Mouse (Mus musculus) cerebellum, adult 2 months (tissue): ENCODE measurements around the gene Arhgap24. TPM values are rescaled to one million over a fixed set of nuclear protein-coding genes. Genes with fewer than 3 reads are reported as not detected.

Experiments
- DNase-seq, 2 experiments: peaks; one replicate each; pipeline ENCODE4 v3.0.0; 2021
- H3K27ac ChIP-seq: fragments of 200-500 bp; 2 replicates; pipeline ENCODE4 v1.5.1; 2012; ENCODE audit warnings: low read length, control low read depth, inconsistent platforms; ENCODE audit not compliant: insufficient read depth
- H3K27me3 ChIP-seq: fragments of 200-500 bp; 2 replicates; pipeline ENCODE4 v1.6.1; 2012; ENCODE audit warnings: inconsistent platforms, mild to moderate bottlenecking, low read length, moderate library complexity; ENCODE audit not compliant: control insufficient read depth, insufficient read depth
- H3K4me1 ChIP-seq: fragments of 200-500 bp; 2 replicates; pipeline ENCODE4 v1.6.1; 2011; ENCODE audit warnings: low read length; ENCODE audit not compliant: control insufficient read depth, insufficient read depth
- H3K4me3 ChIP-seq: fragments of 200-500 bp; replicated peaks from 2 replicates; pipeline ENCODE3; 2011; ENCODE audit warnings: mild to moderate bottlenecking, low read depth, low read length, control low read depth; ENCODE audit not compliant: insufficient read depth
- CTCF ChIP-seq: fragments of 200-500 bp; IDR thresholded peaks from 2 replicates; pipeline ENCODE4 v1.5.1; 2011; ENCODE audit warnings: low read depth, mild to moderate bottlenecking, control low read depth, low read length, moderate library complexity, borderline replicate concordance; ENCODE audit not compliant: insufficient read depth
- POLR2A ChIP-seq: fragments of 200-500 bp; IDR thresholded peaks from 2 replicates; pipeline ENCODE4 v1.6.1; 2011; ENCODE audit warnings: low read length, control low read depth, borderline replicate concordance; ENCODE audit not compliant: insufficient read depth
- WGBS: fragments of 180-500 bp; shearing (Covaris S2); methylation state at CpG from one replicate; pipeline ENCODE4 v1.1.7; 2018; 5-methylcytosine and 5-hydroxymethylcytosine counted together
- polyA plus RNA-seq: library from polyadenylated mRNA; depleted of rRNA; stranded (reverse); fragments of >200 nt; gene quantifications from 2 replicates; pipeline ENCODE4 v1.2.3, GENCODE M21; 2012

The Arhgap24 gene
- polyA plus RNA-seq, 1 experiment: 11.3 TPM

DNA sequence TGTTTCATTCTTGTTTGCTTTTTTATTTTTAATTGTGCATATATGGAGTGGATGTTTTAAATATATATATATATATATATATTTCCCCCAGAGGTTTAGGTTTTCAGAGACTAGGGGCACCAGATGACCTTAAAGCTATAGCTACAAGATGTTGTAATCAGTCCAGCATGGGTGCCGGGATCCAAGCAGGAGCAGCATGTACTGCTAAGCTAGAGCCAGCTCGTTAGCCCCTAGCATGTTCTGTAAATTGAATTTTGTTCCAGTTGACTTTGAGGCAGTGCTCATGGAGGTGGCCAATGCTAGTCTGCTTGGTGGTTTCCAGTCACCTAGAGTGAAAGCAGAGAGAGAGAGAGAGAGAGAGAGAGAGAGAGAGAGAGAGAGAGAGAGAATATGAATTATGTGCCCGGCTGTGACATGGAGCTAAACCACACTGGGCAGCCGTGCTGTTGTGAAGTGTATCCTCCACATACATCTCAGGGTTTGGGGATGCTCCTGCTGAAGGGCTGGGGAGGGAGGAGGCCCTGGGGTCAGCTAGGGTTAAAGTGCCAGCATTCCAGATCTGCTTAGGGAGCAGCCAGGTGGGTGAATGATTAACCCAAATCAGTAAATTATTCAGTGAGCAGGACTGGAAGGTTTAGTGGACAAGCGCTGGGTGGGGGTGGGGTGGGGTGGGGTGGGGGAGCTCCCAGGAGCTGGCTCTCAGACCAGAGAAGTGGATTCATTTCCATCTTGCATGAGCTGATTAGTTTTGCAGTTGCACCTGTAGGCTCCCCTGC is 362.9 kb downstream of the Arhgap24 start:
- no peak for DNase-seq
- no peak overlapping the region for H3K27ac ChIP-seq
- WGBS: 60% methylated on average over 5 of the region's 5 CpGs
- no peaks in the 10 kb centered on the region for H3K4me1 ChIP-seq
- TF ChIP-seq CTCF (no peak), POLR2A (no peak)
- H3K27me3 ChIP-seq: no peaks in the 10 kb centered on the region
- no peak overlapping the region for H3K4me3 ChIP-seq

DNA sequence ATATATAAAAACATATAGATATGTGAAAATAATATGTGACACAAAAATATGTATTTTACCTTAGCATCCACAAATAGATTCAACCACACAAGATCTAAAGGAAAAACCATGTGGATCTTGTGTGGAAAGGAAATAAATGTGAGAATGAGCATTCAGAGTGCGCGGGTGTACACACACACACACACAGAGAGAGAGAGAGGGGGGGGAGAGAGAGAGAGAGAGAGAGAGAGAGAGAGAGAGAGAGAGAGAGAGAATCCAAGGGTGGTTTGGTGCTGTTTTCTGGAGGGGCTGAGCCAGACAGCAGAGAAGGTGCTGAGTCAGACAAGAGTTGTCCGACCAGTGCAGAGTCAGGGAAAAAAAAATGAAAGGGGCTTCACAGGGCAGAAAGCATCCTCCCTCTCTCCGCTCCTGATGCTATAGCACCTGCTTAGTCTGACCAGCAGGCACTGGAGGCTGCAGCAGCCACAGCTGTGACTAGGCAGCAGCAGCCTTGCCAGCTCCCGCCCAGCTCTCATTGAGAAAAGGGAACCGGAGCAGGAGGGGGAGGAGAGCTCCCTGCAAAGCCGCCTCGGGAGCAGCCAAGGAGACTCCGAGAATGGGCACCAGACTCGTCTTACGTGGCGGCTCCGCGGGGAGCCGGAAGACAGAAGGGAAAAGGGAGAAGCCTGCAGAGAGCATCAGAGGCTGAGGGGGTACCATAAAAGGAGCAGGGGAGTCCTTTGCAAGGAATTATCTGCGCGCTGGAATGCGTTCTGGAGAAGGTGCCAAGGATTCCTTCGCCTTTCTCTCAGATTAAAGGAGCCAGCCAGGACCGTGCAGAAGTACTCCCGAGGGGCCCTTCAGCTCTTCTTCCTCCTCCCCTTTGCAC is 363.8 kb downstream of the Arhgap24 start:
- DNase-seq: peak; percentile 51 to 55
- WGBS: 5% methylated on average over 21 of the region's 21 CpGs
- peak overlapping the region; percentile 60 for H3K4me3 ChIP-seq
- TF ChIP-seq POLR2A: no peak
- TF ChIP-seq CTCF: no peak
- no peak overlapping the region for H3K27ac ChIP-seq
- no peaks in the 10 kb centered on the region for H3K27me3 ChIP-seq
- no peaks in the 10 kb centered on the region for H3K4me1 ChIP-seq

DNA sequence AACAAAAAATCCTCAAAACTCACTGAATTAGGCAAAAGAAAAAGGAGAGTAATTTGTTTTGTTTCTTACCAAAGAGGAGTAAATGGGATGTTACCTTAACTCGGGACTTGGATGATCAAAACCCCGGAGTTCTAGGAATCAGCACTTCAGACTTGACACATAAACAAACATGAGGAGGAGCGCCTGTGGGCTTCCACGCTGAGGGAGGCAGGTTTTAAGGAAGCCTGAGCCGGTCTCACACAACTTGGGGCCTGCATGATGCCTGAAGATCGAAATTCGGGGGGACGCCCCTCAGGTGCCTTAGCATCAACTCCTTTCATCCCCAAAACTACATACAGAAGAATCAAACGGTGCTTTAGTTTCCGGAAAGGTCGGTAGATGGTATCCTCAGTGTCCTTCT is 364.6 kb downstream of the Arhgap24 start:
- no peak overlapping the region for H3K27ac ChIP-seq
- DNase-seq: no peak
- TF ChIP-seq POLR2A: no peak
- no peak for TF ChIP-seq CTCF
- H3K4me3 ChIP-seq: no peak overlapping the region
- no peaks in the 10 kb centered on the region for H3K27me3 ChIP-seq
- no peaks in the 10 kb centered on the region for H3K4me1 ChIP-seq
- WGBS: 45% methylated on average over 11 of the region's 11 CpGs

DNA sequence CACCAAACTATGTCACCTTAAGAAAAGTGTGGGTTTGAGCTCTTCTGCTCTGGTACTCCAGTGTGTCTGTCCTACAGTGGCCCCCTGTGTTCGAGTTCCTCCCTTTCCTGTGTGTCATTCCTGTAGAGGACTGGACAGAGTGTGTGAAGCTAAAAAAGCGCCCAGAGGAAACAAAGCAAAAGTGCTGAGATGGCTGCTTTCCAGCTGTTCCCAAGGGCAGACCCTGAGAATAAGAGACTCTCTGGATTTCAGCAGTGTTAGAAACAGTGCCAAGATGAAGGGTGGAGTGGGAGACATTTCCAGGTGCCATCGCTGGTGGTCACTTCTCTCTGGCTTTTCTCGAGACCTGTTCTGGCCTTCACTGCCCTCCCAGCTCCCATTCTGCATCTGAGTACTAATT is 366.7 kb downstream of the Arhgap24 start:
- Histone ChIP-seq H3K27ac (no peak overlapping the region), H3K4me1 (no peaks in the 10 kb centered on the region), H3K4me3 (no peak overlapping the region), H3K27me3 (no peaks in the 10 kb centered on the region)
- TF ChIP-seq CTCF: no peak
- no peak for TF ChIP-seq POLR2A
- WGBS: 62% methylated on average over 4 of the region's 4 CpGs
- DNase-seq: no peak

DNA sequence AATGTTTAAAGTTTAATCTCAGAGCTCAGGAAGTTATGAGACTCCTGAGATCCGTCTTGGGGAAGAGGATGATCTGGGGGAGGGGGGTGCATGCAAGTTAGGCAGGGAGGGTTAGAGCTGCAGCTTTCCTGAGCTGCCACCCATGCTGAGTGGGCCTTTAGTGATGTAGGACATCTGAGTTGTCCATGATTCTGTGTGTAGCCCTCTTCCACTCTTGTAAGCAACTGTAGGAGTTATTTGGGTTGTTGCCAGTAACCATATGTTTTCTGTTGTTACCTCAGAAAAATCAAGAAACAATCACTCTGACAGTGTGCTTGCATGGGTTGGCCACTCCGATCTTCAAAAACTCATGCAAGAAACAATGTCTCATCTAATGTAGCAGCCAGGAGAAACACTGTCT is 370.6 kb downstream of the Arhgap24 start:
- DNase-seq: no peak
- TF ChIP-seq CTCF (no peak), POLR2A (no peak)
- no peak overlapping the region for H3K4me3 ChIP-seq
- no peaks in the 10 kb centered on the region for H3K4me1 ChIP-seq
- no peak overlapping the region for H3K27ac ChIP-seq
- H3K27me3 ChIP-seq: no peaks in the 10 kb centered on the region
- WGBS: 77% methylated on average over 2 of the region's 2 CpGs

DNA sequence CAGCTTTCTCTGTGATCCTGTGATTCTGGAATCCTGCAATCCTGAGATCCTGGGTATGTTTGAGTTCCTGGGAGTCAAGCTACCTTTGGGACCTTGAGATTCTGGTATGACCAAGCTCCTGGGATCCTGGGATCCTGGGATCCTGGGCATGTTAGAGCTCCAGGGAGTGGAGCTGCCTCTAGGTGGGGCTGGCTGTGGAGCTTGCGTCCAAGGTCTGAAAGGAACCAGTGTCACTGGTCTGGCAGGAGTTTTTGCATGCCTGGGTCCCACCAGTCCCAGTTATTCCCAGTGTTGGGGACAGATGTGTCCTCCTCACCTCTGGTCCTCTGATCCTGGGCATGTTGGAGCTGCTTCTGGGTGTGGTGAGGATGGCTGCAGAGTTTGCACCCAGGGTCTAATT is 372.6 kb downstream of the Arhgap24 start:
- TF ChIP-seq POLR2A: no peak
- no peak for TF ChIP-seq CTCF

DNA sequence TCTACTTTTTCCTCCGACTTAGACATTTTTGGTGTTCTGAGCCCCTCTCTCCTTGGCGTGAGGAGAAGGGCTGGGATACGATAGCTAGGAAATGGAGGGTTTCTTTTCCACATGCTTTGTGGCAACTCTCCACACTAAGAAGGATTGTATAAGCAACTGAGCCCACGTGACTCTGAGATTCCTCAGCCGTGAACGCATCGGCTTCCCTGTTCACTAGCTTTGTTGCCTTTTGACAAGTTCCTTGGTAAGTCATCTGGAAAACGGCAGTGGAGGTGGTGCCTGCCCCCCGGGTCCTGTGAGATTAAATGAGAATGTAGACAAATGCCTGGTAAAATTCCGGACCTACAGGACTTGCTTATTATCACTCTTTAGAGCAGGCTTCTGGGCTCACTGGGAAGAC is 374.6 kb downstream of the Arhgap24 start:
- Histone ChIP-seq H3K4me3 (no peak overlapping the region), H3K27ac (no peak overlapping the region), H3K27me3 (no peaks in the 10 kb centered on the region), H3K4me1 (no peaks in the 10 kb centered on the region)
- TF ChIP-seq POLR2A (no peak), CTCF (no peak)
- 12% methylated on average over 10 of the region's 10 CpGs for WGBS
- DNase-seq: no peak

More for the DNA sequence above, 372.6 kb downstream of the Arhgap24 start:
- Histone ChIP-seq H3K27ac (no peak overlapping the region), H3K4me1 (no peaks in the 10 kb centered on the region), H3K4me3 (no peak overlapping the region), H3K27me3 (no peaks in the 10 kb centered on the region)
- no peak for DNase-seq
- 89% methylated on average over 1 of the region's 1 CpGs for WGBS

DNA sequence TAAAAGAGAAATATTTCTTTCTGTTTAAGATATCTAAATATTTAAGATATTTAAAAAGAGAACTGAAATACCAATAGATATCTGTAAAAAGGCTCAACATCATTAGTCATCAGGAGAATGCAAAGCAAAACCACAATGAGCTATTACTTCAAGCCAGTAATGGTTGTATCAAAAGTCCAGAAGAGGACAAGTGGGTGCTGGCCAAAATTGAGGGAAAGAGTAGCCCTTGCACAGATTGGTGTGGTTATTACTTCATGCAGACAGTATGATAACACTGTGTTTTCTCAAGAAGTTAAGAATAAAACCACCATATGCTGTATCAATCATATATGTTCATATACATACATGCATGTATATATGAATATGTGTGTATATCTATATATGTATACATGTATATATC is 376.9 kb downstream of the Arhgap24 start:
- no peak overlapping the region for H3K27ac ChIP-seq
- H3K4me3 ChIP-seq: no peak overlapping the region
- H3K27me3 ChIP-seq: no peaks in the 10 kb centered on the region
- DNase-seq: no peak
- no peaks in the 10 kb centered on the region for H3K4me1 ChIP-seq
- TF ChIP-seq POLR2A (no peak), CTCF (no peak)

DNA sequence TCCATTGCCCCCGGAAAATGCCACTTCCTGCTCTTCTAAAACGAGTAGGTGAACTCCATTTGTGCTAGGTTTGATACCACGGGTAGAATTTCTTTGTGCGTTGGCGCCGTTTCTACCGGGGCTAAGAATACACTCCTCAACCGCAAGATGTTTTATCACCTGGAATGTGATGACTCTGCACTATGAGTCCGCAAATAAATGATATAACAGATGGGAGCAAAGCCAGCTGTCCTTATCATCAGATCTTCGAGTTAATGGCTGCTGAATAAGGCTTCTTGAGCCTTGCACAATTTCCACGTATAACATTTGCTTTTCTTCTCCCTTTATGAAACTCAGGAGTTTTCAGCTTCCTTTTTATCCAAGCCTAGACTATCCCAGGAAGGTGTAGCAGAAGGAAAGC is 378.6 kb downstream of the Arhgap24 start:
- no peak for TF ChIP-seq CTCF
- no peak for TF ChIP-seq POLR2A
- no peak for DNase-seq
- 89% methylated on average over 11 of the region's 11 CpGs for WGBS
- Histone ChIP-seq H3K4me3 (no peak overlapping the region), H3K27ac (no peak overlapping the region), H3K4me1 (no peaks in the 10 kb centered on the region), H3K27me3 (no peaks in the 10 kb centered on the region)
